Mouse (Mus musculus): ENCODE results near the gene Brd3os. TPM values are rescaled to one million over a fixed set of nuclear protein-coding genes. Genes with fewer than 3 reads are reported as not detected.

Gene Brd3os
- polyA plus RNA-seq, 2 experiments from 2014 or later, result 0.52 TPM; not detected in 1

DNA sequence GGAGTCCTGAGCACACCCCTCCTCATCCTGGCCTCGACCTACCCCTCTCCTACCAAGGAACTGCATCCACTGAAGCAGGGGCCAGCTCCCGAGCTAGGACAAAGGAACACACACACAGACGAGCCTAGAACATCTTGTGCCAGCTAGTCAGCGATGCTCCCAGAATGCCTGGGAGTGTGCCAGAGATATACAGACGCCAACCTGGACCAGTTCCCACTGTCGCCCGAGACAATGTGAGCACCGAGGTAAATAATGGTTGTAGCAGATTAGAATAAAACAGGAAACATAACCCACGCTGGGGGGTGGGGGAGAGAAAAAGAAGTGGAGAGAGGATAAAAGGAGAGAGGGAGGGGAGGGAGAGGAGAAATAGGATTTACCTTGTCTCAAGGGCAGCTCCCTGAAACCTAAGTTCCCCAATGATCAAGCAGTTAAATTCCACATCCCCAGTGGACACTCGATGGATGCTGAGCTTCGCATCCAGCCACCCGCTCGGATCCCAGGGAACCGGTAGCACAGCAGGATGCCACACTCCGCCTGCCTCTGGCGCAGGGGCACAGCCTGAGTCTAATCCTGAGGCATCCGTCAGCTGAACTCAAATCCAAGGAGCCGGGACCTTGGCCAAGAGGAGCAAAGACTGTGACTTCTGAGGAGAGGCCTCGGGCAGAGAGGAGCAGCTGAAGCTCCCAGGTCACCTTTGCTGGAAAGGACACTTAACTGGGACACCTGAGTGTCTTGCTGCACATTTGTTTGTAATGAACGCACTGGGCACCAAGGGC, 20.6 kb upstream of the Brd3os start:
- no peak for ATAC-seq

DNA sequence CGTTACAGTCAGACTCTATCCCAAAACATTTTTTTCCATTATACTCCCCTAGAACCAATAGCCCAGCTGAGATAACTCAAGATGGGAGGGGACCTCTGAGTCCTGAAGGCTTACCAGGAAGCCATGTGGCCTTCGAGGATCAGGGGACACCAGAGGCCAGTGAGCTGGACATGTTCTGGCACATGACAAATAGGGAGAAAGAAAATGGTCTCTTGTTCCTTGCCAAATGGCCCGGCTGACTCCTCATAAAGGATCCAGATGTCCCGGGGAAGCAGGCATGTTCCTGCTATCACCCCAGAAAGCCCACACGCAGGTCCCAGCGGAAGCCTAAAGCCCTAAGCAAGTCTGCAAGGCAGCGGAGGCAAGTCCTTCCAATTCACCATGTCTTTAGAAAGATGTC, 18.5 kb upstream of the Brd3os start:
- no peak for ATAC-seq

DNA sequence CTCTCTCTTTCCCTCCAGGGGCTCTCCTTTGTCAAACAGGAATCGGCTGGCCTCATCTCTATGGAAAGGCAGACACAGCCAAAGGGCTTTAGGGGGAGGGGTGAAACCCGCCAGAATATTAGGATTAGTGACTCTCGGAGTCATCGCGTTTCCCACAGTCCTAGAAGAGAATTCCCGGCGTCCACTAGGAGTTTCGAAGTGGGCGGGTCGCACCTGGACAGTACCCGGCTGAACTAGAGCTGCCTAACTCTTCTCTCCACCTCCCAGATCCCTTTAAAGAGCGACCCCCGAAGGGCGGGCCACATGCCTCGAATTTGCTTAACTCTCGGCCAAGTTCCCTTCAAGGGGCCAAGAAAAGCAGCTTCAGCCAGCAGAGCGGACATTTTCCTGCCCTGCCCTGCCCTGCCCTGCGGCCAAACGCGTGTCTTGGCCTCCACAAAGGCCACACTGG, 16.9 kb upstream of the Brd3os start:
- ATAC-seq, result no peak

DNA sequence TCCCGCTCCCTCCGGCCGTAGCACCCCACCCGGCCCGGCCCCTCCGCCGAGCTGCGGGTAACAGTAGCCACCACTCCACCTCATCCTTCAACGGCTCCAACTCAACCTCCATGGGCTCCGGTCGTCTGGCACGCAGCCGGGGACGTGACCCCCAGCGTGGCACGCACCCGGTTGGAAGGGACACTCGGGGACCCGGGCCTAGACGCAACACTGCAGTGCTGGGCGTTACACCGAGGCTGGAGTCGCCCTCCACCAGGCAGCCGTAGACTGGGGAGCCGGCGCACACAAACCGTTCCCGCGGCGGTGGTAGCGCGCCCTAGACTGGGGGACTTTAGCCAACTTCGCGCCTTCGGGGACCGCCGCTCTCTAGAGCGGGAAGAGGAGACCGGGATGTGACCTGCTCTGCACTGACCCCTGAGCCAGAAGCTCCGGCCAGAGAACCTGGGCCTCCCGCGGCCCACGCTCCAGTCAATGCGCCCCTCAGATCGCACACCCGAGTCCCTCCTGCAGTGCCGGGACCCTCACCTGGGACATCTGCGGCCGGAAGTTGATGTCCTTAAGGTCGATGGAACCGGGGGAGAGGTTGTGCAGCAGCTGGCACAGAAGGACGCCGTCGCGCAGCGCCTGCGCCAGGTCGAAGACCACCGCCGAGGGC, 16.2 kb upstream of the Brd3os start:
- peak; percentile 30 for ATAC-seq

DNA sequence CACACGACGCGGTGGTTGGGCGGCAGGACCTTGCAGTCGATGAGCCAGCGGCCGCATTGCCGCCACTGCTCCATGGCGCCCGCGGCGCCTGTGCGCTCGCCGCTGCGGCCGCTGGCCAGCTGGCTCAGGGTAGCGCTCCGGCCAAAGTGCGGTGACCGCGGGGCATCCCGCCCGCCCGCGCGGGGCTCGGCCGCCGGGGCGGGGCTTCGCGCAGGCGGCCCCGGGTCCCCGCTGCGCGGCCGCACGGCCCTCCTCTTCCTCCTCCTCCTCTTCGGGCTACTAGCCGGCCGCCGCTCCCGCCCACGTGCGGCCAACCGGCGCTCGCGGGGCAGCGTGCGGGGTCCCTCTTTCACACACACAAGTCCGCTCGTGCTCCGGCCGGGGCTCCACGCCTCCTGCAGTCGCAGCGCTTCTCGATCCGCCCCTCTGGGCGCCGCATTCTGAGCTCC, 15.7 kb upstream of the Brd3os start:
- peak; percentile 10 for ATAC-seq

DNA sequence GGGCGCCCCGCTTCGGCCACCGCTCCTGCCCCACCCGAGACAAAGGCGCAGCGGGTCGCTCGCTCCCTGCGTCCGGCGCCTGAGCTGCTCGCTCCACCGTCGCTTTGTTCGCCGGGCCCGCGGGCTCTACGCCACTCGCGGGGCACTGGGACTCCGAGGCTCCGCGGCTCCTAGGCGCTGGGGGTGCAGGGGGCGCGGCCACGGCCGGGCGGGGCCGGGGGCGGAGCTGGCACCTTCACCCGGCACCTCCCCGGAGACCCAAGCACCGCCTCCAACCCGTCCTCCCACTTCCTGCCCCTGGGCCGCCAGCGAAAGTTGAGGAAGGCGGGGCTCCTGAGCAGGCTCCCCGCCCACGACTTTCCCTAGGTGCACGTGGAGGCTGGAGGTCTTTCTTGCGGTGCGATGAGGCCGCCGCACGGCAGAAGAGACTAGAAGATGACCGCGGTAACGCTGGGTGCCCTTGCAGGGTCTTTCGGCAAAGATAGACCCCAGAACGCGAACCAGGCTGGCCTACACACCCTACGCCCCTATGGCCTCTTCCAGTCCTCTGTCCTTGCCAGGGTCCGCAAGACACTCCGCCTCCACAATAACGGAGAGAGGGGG, 15.2 kb upstream of the Brd3os start, which contains the start of gene Vav2:
Gene Vav2 (minus strand): TSS at position 179 of the 603 bp plus-strand sequence.
- peak; percentile 89 for ATAC-seq

DNA sequence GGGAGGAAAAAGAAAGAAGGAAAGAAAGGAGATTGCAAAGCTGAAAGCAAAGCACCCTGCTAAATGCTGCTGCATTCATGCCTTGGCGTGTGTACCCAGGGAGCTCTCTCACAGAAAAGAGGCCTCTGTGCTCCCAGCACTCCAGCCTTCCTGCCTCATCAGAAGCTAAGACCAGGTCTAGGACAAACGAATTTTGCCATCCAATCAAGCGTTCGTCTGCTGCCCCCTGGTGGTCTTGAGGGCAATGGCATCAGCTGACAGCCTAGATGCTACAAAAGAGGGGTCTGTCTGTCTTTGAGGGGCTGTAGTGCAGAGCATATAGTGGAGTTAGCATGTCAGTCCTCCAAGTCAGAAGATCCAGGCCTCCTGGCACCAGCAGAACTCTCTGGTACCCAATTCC, 14.1 kb upstream of the Brd3os start:
- peak; percentile 28 for ATAC-seq

DNA sequence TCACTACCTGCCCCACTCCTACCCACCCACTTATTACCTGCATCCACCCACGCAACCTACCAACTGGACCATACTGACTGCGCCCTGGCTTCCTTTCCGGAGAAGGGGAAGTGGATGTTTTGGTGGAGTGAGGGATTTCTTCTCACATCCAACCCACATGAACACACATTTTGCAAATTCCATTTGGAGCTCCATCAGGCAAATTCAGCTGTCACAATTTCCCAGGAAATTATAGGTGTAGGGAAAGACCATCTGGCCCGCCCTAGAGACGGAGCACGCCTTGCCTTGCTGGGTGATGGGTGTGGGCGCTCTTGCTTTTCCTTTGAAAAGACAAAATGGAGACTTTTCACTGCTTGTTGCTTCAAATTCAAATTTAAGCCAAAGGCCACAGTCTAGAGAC, 11.5 kb upstream of the Brd3os start:
- ATAC-seq, result no peak

DNA sequence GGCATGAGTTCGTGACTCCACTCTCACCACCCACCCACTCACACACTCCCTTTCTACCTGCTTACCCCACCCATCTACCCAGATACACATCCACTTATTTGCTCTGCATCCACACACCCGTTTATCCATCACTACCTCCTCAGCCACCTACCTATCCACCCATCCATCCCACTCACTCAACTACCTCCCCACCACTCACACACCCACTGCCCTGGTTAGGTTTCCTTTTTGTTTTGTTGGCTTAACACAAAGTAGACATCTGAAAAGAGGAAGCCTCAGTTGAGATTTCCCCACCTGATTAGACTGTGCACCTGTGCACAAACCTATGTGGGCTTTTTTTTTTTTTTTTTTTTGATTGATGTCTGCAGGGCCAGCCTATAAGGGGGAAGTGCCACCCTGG, 9.5 kb upstream of the Brd3os start:
- ATAC-seq, result peak; percentile 42

DNA sequence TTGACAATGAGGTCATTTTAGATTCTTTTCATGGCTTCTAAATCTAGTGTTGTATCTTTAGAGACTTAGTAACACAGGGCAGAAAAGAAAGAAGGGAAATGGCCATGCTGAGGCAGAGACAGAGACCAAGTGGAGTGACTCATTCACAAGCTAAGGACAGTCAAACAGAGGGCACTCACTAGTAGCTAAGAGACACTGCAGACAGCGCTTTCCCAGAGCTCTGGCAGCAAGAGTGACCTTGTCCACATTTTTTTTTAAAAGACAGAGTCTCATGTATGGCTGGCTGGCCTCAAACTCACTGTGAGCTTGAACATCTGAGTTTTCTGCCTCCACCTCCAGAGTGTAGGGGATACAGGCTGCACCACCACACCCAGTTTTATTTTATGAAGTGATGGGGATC, 4.2 kb upstream of the Brd3os start:
- ATAC-seq, result no peak

DNA sequence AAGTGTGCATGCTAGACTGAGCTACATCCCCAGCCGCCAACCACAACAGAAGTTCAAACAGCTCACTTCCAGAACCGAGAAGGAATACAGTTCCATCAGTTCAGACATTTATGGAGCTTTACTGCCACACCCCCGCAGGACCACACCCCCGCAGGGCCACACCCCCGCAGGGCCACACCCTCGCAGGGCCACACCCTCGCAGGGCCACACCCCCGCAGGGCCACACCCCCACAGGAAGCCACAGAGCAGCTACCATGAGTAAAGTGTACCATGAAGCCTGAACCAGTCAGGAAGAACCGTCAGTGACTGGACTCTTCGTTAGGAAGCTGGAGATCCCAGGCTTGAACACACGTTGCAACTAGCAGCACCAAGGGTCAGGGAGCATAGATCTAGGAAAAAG, 3.8 kb upstream of the Brd3os start:
- peak; percentile 32 for ATAC-seq

DNA sequence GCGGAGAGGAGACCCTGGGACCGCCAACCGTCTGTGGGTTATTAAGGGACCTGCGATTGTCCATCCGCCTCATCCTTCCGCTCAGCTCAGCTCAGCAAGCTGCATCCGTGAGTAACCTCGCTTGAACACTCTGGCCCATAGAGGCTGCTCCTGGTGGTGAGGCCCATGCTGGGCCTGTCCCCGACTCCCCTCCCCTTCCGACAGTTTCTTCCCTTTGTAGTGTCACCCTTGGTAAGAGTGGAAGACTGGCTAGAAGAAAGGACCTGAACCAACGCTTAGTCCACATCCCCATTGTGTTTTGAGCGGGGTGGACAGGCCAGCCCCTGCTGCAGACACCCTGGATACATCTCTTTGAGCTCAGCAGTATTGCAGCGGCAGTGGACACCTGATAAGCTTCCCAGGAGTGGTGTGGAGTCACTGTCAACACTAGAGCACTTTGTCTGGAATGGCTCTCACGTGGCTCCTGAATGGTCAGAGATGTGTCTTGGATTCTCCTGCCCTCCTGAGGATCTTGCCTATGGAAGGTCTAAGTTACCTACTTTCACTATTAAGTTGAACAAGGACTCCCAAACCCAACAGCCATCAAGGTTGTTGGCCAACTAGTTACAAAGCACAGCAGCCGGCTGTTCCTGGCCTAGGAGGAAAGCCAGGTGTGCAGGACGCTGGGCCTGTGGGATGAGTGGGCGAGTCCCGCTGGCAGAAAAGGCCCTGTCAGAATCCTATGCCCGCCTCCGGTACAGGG, 755 bp downstream of the Brd3os start:
- ATAC-seq, result no peak

DNA sequence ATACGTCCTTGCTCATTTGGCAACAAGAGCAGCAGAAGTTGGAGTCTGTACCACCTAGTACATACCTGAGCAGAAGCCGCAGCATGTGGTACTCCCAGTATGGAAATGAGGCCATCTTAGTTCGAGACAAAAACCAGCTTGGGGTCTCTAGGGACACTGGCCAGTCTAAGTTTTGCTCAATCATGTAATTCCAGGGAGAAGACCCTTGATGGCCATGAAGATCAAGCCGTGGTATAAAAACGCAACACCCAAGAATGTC, 1.3 kb downstream of the Brd3os start:
- no peak for ATAC-seq

DNA sequence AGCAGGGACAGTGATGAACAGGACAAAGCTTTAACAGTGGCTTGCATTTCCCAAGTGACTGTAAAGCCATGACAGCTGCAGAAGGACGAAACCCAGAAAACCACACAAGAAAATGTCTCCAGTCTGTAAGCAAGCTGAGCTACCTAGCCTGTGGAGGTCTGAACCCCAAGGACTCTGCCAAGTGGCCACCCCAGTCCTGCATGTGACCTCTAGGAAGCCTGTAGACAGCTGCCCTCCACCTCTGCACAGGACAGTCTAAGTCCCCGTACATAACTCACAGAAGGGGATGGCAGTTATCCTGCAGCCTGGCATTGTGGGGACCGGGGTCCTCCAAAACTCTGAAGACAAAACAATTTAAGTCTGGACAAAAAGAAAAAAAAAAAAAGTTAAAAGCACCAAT, 3.8 kb downstream of the Brd3os start:
- no peak for ATAC-seq

DNA sequence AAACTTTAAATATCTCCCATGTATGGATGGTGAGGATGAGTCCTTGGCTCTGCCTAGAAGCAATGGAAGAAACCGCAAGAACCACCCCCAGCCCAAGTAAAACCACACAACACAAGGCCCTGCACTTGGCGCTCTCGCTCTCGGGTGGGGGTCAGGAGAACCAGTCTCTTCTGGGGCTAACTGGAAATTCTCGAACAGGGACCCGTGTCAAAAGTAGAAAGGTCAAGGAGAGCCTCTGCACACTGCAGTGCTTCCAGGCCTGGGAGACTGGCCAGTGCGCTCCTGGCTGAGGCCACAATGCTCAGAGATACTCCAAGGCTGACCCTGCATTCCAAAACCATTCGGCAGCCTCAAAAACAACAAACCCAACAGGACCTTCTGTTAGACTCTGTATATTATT, 4.7 kb downstream of the Brd3os start:
- ATAC-seq, result no peak

DNA sequence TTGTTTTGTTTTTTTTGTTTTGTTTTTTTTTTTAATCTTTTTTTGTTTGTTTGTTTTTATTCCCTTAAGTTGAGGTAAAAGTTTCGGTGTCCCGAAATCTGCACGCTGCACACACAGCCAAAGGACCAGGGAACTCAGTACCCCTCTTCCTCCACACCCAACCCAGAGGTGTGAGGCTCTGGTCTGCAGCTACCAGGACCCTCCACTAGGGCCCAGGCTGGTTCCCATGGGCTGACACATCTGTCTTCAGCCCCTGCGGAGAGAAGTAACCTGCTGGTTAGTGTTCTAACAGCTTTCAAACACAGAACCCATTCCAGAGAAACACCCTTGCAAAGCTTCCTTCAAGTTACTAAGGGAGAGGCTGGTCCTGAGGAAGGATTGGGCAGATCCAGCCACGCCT, 5.7 kb downstream of the Brd3os start:
- no peak for ATAC-seq

DNA sequence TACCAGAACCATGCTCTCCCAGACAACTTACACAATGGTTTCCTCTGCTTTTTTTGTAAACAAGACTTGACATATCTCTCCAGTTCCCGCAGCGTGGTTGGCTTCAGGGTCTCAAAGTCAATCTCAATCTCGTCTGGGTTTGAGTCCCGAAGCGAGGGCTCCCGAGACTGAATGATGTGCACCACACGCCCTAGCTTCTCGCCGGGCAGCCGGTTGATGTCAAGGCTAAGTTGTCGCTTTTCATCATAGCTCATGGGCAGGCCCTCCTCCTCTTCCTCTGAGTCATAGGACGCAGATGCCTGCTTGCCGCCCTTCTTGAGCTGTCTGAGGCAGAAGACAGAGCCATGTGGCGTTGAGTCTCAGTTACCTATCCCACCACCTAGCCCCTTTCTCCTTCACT, 8.1 kb downstream of the Brd3os start:
- ATAC-seq, result no peak

DNA sequence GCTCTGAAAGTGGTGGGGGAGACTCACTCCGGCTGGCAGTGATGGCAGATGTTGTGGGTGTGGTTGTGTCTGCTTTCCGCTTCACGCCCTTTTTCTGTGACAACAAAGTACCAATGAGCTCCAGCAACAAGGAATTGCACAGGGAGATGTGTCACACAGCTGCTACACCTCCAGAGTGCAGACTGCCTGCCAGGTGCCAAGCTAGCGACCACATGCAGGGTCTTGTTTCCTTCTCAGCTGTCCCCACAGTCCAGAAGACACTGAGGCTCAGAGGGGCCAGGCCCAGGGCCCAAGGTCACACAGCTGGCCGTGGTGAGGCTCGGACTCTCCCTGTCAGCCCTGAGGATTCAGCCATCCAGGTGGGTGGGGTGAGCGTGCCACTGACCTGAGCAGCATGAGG, 17.6 kb downstream of the Brd3os start:
- no peak for ATAC-seq

DNA sequence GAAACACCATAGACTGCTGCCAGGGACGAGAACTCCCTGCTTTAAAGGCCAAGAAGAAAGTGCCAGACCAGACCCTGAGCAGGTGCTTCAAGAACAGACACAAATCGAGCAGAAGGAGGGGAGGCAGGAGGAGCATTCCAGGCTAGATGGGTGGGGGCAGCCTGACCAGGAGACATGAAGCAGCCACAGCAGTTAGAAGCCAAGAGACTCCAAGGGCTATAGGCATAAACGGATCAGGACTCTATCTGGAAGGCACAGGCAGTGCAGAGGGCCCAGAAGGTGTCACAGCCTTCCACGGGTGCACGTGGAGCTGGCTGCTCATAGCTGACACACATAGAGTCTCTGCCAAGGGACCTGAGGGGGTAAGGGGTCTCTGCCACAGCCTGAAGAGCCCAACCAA, 18.0 kb downstream of the Brd3os start:
- ATAC-seq, result no peak

DNA sequence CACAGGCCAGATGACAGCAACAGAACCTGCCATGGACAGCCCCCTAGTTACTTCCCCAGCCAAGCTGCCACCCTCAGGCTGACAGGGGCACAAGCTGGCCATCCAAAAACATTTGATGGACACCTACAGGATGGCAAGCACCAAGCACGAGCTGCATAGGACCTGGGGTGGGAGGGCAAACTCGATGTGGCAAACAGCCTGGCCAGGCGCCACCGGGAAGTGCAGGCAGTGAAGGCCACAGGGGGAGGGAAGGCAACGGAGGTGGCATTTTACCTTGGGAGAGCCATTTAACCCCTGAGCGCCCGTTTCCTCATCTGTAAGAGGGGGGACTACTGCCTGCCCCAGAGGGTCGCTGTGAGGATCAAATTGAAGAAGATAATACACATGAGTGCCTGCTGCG, 18.5 kb downstream of the Brd3os start:
- no peak for ATAC-seq

DNA sequence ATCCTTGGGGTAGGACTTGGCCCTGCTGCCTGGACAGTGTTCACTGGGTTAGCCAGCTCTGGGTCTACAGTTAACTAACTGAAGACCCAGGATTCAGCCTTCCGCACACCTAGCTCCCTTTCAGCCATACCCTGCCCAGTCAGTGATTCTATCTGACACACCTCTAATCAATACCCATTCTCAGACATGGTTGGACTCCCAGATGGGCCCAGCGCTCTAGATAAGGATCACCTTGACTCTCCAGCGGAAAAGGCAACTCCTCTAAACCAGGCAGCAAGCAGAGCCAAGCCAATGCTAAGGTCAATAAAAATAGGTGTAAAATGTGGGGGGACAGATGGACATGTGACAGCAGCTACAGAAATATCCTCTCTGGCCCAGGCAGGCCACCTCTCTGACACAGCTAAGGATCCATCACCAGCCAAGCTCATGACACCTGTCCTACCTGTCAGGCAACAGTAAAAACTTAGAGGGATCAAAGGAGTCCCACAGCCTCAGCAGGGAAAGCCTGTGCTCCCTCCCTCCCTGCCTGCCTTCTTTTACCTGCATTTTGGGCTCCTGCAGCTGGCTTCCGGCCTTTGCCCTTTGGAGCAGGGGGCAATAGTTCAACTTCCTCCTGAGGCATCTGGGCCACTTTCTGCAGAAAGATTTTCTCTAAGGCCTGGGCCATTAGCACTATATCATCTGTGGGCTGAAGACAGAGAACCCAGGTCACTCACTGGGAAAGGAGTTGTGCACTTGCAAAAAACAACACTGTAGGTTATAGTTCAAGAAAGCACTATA, 19.9 kb downstream of the Brd3os start:
- ATAC-seq, result no peak

DNA sequence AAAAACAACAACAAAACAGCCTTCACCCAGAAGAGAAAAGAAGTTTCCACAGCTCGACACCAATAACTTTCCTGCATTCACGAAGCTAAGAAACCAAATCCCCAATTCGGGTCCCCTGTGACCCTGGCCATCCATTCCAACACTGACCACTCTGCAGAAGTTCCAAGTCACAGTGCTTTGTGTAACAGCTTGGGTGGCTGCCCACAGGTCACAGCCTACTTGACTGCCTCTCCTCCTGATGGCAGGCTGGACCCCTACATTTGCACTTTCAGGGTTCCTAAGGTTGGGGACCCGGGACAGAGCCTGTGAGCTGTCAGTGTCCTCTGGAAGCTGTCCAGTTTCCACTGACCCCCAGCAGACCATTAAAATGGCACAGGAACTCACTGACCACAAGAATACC, 20.8 kb downstream of the Brd3os start:
- ATAC-seq, result no peak

Data from CD4-positive, CD25-positive, alpha-beta regulatory T cell, adult 4 months (primary cell).